Mouse (Mus musculus) c-Kit-positive CD71-negative TER-119-negative erythroid progenitor cells, embryonic 14.5 days (primary cell): Measurements from ENCODE around the gene Trim26.
"Not testable (repeated sequence)": the region's sequence is repeated elsewhere in the genome, so short reads cannot be mapped to it uniquely, and the experiment has no call there.

Experiments used
- DNase-seq: peaks from one replicate; pipeline ENCODE4 v3.0.0-alpha.2; 2013; ENCODE audit warnings: low read depth

Gene Trim26

GRCm38 (mm10) chr17:36851200-36851599, 14.3 kb downstream of the Trim26 start:
- DNase-seq, result no peak

- no peak for DNase-seq
Measured at GRCm38 (mm10) chr17:36851627-36852026, 14.7 kb downstream of the Trim26 start.

GRCm38 (mm10) chr17:36855484-36855883, 18.6 kb downstream of the Trim26 start:
- DNase-seq, result no peak

- no peak for DNase-seq
Measured at GRCm38 (mm10) chr17:36856236-36856635, 19.3 kb downstream of the Trim26 start.

GRCm38 (mm10) chr17:36858181-36858580, 21.2 kb downstream of the Trim26 start:
- no peak for DNase-seq

- no peak for DNase-seq
Measured at GRCm38 (mm10) chr17:36861680-36862079, 24.7 kb downstream of the Trim26 start.

- no peak for DNase-seq
Measured at GRCm38 (mm10) chr17:36866719-36867527, 30.0 kb downstream of the Trim26 start, which contains the start of gene Trim15. Gene Trim15 (minus strand): TSS chr17:36867210.

- DNase-seq, result no peak
Measured at GRCm38 (mm10) chr17:36868836-36869235, 31.9 kb downstream of the Trim26 start.

- DNase-seq, result peak; percentile 42
Measured at GRCm38 (mm10) chr17:36869284-36869954, 32.5 kb downstream of the Trim26 start, which contains the start of gene Trim10. Gene Trim10 (plus strand): TSS chr17:36869574.

GRCm38 (mm10) chr17:36869955-36870810, 33.2 kb downstream of the Trim26 start:
- DNase-seq, result no peak

GRCm38 (mm10) chr17:36874636-36875035, 37.7 kb downstream of the Trim26 start:
- DNase-seq, result no peak

GRCm38 (mm10) chr17:36883350-36883749, 46.4 kb downstream of the Trim26 start:
- no peak for DNase-seq

- no peak for DNase-seq
Measured at GRCm38 (mm10) chr17:36885132-36885790, 48.3 kb downstream of the Trim26 start.

GRCm38 (mm10) chr17:36890073-36890903, 53.4 kb downstream of the Trim26 start, which contains the start of gene Trim40:
Gene Trim40 (minus strand): TSS chr17:36890123.
- DNase-seq, result no peak

GRCm38 (mm10) chr17:36891496-36891895, 54.6 kb downstream of the Trim26 start:
- not testable (repeated sequence) for DNase-seq

- DNase-seq, result peak; percentile 22
Measured at GRCm38 (mm10) chr17:36892362-36892761, 55.4 kb downstream of the Trim26 start.

- no peak for DNase-seq
Measured at GRCm38 (mm10) chr17:36893387-36893786, 56.5 kb downstream of the Trim26 start.

- peak; percentile 17 for DNase-seq
Measured at GRCm38 (mm10) chr17:36896583-36896982, 59.6 kb downstream of the Trim26 start.

GRCm38 (mm10) chr17:36897065-36897464, 60.1 kb downstream of the Trim26 start:
- no peak for DNase-seq

- no peak for DNase-seq
Measured at GRCm38 (mm10) chr17:36897552-36898205, 60.7 kb downstream of the Trim26 start, which contains the start of gene Trim31. Gene Trim31 (plus strand): TSS chr17:36898118.
